Mouse (Mus musculus): ENCODE results near the gene Fxyd7.

The Fxyd7 gene

GRCm38 (mm10) chr7:31051321-31052021 lies at the start of gene Fxyd7:
Gene Fxyd7 (minus strand): TSS chr7:31051467.
- no peak for DNase-seq (ENCODE audit: low spot score)

- no peak for DNase-seq (ENCODE audit: low spot score)
Observed at GRCm38 (mm10) chr7:31100786-31101185, 49.5 kb upstream of the Fxyd7 start.

GRCm38 (mm10) chr7:31099612-31099982 lies 48.3 kb upstream of the Fxyd7 start:
- no peak for DNase-seq (ENCODE audit: low spot score)

GRCm38 (mm10) chr7:31098697-31099611 lies 47.7 kb upstream of the Fxyd7 start:
- no peak for DNase-seq (ENCODE audit: low spot score)

GRCm38 (mm10) chr7:31097583-31098248 lies 46.4 kb upstream of the Fxyd7 start:
- DNase-seq (ENCODE audit: low spot score), result peak; percentile 81

- DNase-seq (ENCODE audit: low spot score), result no peak
Observed at GRCm38 (mm10) chr7:31096892-31097564, 45.8 kb upstream of the Fxyd7 start.

- DNase-seq (ENCODE audit: low spot score), result no peak
Observed at GRCm38 (mm10) chr7:31094774-31095501, 43.7 kb upstream of the Fxyd7 start.

- DNase-seq (ENCODE audit: low spot score), result no peak
Observed at GRCm38 (mm10) chr7:31089721-31090120, 38.5 kb upstream of the Fxyd7 start.

- DNase-seq (ENCODE audit: low spot score), result no peak
Observed at GRCm38 (mm10) chr7:31088206-31088605, 36.9 kb upstream of the Fxyd7 start.

GRCm38 (mm10) chr7:31087262-31087661 lies 36.0 kb upstream of the Fxyd7 start:
- DNase-seq (ENCODE audit: low spot score), result no peak

- no peak for DNase-seq (ENCODE audit: low spot score)
Observed at GRCm38 (mm10) chr7:31086175-31086755, 35.0 kb upstream of the Fxyd7 start.

- DNase-seq (ENCODE audit: low spot score), result no peak
Observed at GRCm38 (mm10) chr7:31085171-31085570, 33.9 kb upstream of the Fxyd7 start.

- DNase-seq (ENCODE audit: low spot score), result no peak
Observed at GRCm38 (mm10) chr7:31084140-31084539, 32.9 kb upstream of the Fxyd7 start.

- DNase-seq (ENCODE audit: low spot score), result no peak
Observed at GRCm38 (mm10) chr7:31082831-31083588, 31.7 kb upstream of the Fxyd7 start.

- DNase-seq (ENCODE audit: low spot score), result no peak
Observed at GRCm38 (mm10) chr7:31082106-31082505, 30.8 kb upstream of the Fxyd7 start.

GRCm38 (mm10) chr7:31081106-31081505 lies 29.8 kb upstream of the Fxyd7 start:
- DNase-seq (ENCODE audit: low spot score), result no peak

- DNase-seq (ENCODE audit: low spot score), result no peak
Observed at GRCm38 (mm10) chr7:31080611-31081010, 29.3 kb upstream of the Fxyd7 start.

GRCm38 (mm10) chr7:31079670-31080069 lies 28.4 kb upstream of the Fxyd7 start:
- no peak for DNase-seq (ENCODE audit: low spot score)

GRCm38 (mm10) chr7:31077885-31078445 lies 26.7 kb upstream of the Fxyd7 start:
- peak; percentile 75 for DNase-seq (ENCODE audit: low spot score)

GRCm38 (mm10) chr7:31077470-31077869 lies 26.2 kb upstream of the Fxyd7 start:
- DNase-seq (ENCODE audit: low spot score), result no peak
